Mouse (Mus musculus) megakaryocyte-erythroid progenitor cell, adult 5-6 weeks (primary cell): ENCODE measurements around the gene Ube2n. TPM values are rescaled to one million over a fixed set of nuclear protein-coding genes. Genes with fewer than 3 reads are reported as not detected.

Experiments
- ATAC-seq: replicated peaks from 2 replicates; pipeline ENCODE4 v1.8.0; 2016; ENCODE audit warnings: mild to moderate bottlenecking, inconsistent platforms; ENCODE audit not compliant: severe bottlenecking, poor library complexity, low FRiP score, low TSS enrichment
- total RNA-seq, 2 experiments: library from RNA; stranded (forward) in 1 of 2; stranded (reverse) in 1 of 2; fragments of 200-1000, 215-1000 nt in 1 of 2; fragments of >200 nt in 1 of 2; fragmentation: Nextera tagmentation in 1 of 2; gene quantifications; 2 replicates each; pipeline ENCODE4 v1.2.3; 2014 to 2017

The Ube2n gene
- total RNA-seq, 2 experiments from 2014 or later = 198 to 277 TPM

GRCm38 (mm10) chr10:95577567-95577950 lies 62.6 kb downstream of the Ube2n start:
- ATAC-seq = no peak

DNA sequence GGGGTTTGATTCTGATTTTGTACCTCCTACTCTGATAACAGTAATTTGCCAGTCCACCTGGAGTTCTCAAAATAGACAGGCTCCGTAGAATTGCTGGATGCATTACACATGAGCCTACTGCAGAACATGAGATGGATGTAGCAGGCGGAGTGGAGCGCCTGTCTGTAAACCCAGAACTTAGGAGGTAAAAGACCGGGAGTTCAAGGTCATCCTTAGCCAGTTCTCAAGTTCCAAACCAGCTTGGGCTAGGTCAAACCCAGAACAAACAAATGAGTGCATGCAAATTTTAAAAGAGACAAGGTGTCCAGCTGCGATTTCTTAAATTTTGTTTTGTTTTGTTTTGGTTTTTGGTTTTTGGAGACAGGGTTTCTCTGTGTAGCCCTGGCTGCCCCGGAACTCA lies 70.6 kb downstream of the Ube2n start:
- ATAC-seq = no peak

GRCm38 (mm10) chr10:95587509-95588220 lies 72.7 kb downstream of the Ube2n start:
- ATAC-seq = no peak

- no peak for ATAC-seq
Observed at GRCm38 (mm10) chr10:95589196-95589595, 74.3 kb downstream of the Ube2n start.

GRCm38 (mm10) chr10:95590196-95590595 lies 75.3 kb downstream of the Ube2n start:
- no peak for ATAC-seq

DNA sequence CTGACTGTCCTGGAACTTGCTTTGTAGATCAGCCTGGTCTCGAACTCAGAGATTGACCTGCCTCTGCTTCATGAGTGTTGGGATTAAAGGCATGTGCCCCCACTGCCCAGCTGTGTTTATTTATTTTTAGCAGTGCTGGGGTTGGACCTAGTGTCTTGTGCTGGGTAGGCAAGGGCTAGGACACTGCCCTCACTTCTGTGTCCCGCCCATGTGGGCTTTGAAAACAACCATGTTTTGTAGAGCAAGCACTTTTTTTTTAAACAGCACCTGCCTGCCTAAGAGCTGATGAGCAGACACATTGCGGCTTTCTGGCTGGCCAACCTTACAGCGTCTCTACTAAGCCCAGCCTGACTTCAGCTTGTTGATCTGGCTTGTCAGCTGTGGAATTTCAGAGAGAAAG lies 76.3 kb downstream of the Ube2n start:
- no peak for ATAC-seq

- no peak for ATAC-seq
Observed at GRCm38 (mm10) chr10:95594414-95594813, 79.5 kb downstream of the Ube2n start.

Other genes with a start within 250 kb of the Ube2n start
- gene Cradd, start 191.0 kb upstream of the Ube2n start, total RNA-seq (2014; fragmentation: Nextera tagmentation) = 5.9 and 8.3 TPM in 2 replicates
- 0.42 and 2.2 TPM in 2 replicates for gene Cradd, start 191.0 kb upstream of the Ube2n start, total RNA-seq (2017)
- gene Socs2, start 98.0 kb upstream of the Ube2n start, total RNA-seq (2014; fragmentation: Nextera tagmentation) = 0.59 and 2.4 TPM in 2 replicates
- 0.61 TPM in 1 of 2 replicates, not detected in the other for gene Socs2, start 98.0 kb upstream of the Ube2n start, total RNA-seq (2017)
- 244 and 249 TPM in 2 replicates for gene Mrpl42, start 13.2 kb upstream of the Ube2n start, total RNA-seq (2014; fragmentation: Nextera tagmentation)
- 235 and 255 TPM in 2 replicates for gene Mrpl42, start 13.2 kb upstream of the Ube2n start, total RNA-seq (2017)
- gene Nudt4, start 49.0 kb downstream of the Ube2n start, total RNA-seq (2014; fragmentation: Nextera tagmentation) = 39.8 and 49.8 TPM in 2 replicates
- 49.0 and 77.4 TPM in 2 replicates for gene Nudt4, start 49.0 kb downstream of the Ube2n start, total RNA-seq (2017)
- gene Anapc15-ps, start 158.3 kb downstream of the Ube2n start, total RNA-seq (2014; fragmentation: Nextera tagmentation) = not detected in 2 replicates
- 0.56 and 1.1 TPM in 2 replicates for gene Anapc15-ps, start 158.3 kb downstream of the Ube2n start, total RNA-seq (2017)